Mouse (Mus musculus): ENCODE measurements at regions not wholly inside any gene's neighbourhood (a gene's known extent, or its start where the extent isn't known, plus 50 kb on each side); places are given as distances from the start of the nearest gene placed in this dataset.

DNA sequence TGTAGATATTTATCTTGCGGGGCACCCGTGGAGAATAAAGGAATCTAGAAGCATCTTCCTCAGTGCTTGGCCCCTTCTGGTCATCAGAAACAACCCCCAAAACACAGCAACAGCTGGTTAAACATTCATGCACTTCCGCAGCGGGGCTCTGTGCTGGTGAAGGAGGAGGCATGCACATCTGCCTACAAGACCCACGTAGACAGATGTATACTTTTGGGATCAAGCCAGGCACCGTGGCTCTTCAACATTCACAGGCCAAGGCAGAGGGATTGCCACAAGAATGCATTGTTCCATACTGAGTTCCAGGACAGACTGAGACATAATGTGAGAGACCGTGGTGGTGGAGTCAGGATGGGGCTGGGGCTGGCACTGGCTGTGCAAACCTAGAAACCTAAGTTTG lies 103.0 kb upstream of the Tmem260 start:
- ATAC-seq: no peak
- Histone ChIP-seq H3K4me2 (ENCODE audit: low read depth, low read length) (no peak overlapping the region), H3K4me1 (ENCODE audit: insufficient read depth) (no peaks in the 10 kb centered on the region), H3K27me3 (ENCODE audit: insufficient read depth, low read length) (no peaks in the 10 kb centered on the region), H3K36me3 (replicated peaks; ENCODE audit: insufficient read depth, low read length) (no peaks in the 10 kb centered on the region), H3K9ac (replicated peaks) (no peak overlapping the region), H3K4me3 (ENCODE audit: low read depth, low read length) (no peak overlapping the region), H3K9me3 (ENCODE audit: low read length) (no peaks in the 10 kb centered on the region), H3K27ac (ENCODE audit: low read depth) (no peak overlapping the region)
- WGBS (ENCODE audit: insufficient replicate concordance): 68% methylated on average over 7 of the region's 7 CpGs
- DNase-seq: no peak
- no peak for TF ChIP-seq EP300 (IDR thresholded peaks at IDR 0.05; ENCODE audit: low read depth)
- no peak for TF ChIP-seq CTCF (IDR thresholded peaks at IDR 0.05; ENCODE audit: low read depth)

DNA sequence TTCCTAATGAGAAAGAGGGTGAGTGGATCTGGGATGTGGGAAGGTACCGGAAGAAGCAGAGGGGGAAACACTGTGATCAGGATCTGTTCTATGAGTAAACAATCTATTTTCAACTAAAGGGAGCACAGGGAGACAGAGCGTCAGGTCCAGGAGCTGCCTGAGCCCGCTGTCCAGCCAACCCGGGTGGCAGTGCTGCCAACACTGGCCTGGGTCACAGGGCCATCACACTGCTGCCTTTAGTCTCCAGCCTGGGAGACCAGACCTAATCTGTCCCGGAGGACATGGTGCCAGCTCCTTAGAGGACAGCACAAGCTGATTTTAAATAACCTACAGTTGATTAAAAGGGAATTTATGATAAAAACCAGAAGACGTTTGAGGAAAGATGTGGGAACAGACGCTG lies 100.0 kb upstream of the Tmem260 start:
- no peak for DNase-seq
- Histone ChIP-seq H3K4me2 (ENCODE audit: low read depth, low read length) (no peak overlapping the region), H3K27ac (ENCODE audit: low read depth) (no peak overlapping the region), H3K9ac (replicated peaks) (no peak overlapping the region), H3K4me3 (ENCODE audit: low read depth, low read length) (no peak overlapping the region), H3K36me3 (replicated peaks; ENCODE audit: insufficient read depth, low read length) (no peaks in the 10 kb centered on the region), H3K4me1 (ENCODE audit: insufficient read depth) (no peaks in the 10 kb centered on the region), H3K27me3 (ENCODE audit: insufficient read depth, low read length) (no peaks in the 10 kb centered on the region), H3K9me3 (ENCODE audit: low read length) (no peaks in the 10 kb centered on the region)
- no peak for ATAC-seq
- no peak for TF ChIP-seq CTCF (IDR thresholded peaks at IDR 0.05; ENCODE audit: low read depth)
- no peak for TF ChIP-seq EP300 (IDR thresholded peaks at IDR 0.05; ENCODE audit: low read depth)
- WGBS (ENCODE audit: insufficient replicate concordance): 78% methylated on average over 7 of the region's 7 CpGs

DNA sequence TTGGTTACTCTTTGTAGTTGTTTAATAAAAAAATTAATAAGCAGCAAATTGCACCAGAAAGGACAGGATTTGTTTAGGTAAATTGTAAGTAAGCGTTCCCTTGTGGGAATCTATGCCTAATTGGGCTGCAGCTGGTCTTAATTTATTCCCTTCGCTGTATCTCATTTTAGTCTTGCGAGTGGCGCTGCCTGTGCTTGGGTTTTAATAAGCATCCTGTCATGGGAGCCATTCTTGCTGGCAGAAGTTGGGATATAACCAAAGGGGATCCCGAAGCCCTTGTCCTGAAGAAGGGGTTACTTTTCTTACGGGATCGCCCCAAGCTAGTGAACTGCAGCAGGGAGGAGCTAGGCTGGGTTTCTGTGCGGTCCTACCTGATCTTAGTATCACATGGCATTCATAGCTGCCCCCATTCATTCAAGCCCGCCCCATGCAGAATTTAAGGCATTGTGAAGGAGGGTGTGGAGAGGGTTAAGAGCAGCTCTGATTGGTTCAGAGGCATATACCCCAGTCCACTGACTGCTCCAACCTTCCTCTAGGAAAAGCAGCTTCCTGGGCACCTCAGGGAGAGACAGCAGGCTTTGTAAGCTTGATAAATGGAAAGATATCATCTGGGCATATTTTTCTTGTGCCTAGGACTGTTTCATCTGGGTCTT lies 96.4 kb upstream of the Tmem260 start:
- WGBS (ENCODE audit: insufficient replicate concordance): 79% methylated on average over 9 of the region's 9 CpGs
- Histone ChIP-seq H3K9ac (replicated peaks) (no peak overlapping the region), H3K4me1 (ENCODE audit: insufficient read depth) (no peaks in the 10 kb centered on the region), H3K27ac (ENCODE audit: low read depth) (no peak overlapping the region), H3K4me3 (ENCODE audit: low read depth, low read length) (no peak overlapping the region), H3K36me3 (replicated peaks; ENCODE audit: insufficient read depth, low read length) (no peaks in the 10 kb centered on the region), H3K4me2 (ENCODE audit: low read depth, low read length) (no peak overlapping the region), H3K27me3 (ENCODE audit: insufficient read depth, low read length) (no peaks in the 10 kb centered on the region), H3K9me3 (ENCODE audit: low read length) (no peaks in the 10 kb centered on the region)
- ATAC-seq (no peak), DNase-seq (no peak)
- TF ChIP-seq CTCF (IDR thresholded peaks at IDR 0.05; ENCODE audit: low read depth) (no peak), EP300 (IDR thresholded peaks at IDR 0.05; ENCODE audit: low read depth) (no peak)

DNA sequence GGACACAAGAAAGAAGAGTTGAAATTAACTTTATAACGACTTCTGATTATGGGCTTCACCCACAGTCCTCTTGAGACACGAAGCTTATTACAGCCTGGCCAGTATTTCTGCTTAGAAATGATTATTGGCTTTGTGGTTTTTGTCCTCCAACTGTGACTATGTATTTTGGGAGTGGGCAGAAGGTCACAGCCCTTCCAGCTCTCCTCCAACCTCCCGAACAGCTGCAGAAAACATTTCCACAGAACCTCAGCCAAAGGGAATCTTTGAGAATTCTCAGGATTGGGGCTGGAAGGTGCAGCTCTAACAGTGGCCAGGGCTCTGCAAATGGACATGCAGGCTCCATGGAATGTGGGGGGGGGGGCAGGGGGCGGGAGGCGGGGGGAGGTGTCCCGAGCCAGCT lies 94.3 kb upstream of the Tmem260 start:
- no peaks in the 10 kb centered on the region for H3K9me3 ChIP-seq (ENCODE audit: low read length)
- ATAC-seq (no peak), DNase-seq (no peak)
- WGBS (ENCODE audit: insufficient replicate concordance): 53% methylated on average over 6 of the region's 6 CpGs
- H3K9ac ChIP-seq (replicated peaks): no peak overlapping the region
- no peak overlapping the region for H3K4me3 ChIP-seq (ENCODE audit: low read depth, low read length)
- H3K4me1 ChIP-seq (ENCODE audit: insufficient read depth): no peaks in the 10 kb centered on the region
- no peaks in the 10 kb centered on the region for H3K36me3 ChIP-seq (replicated peaks; ENCODE audit: insufficient read depth, low read length)
- no peaks in the 10 kb centered on the region for H3K27me3 ChIP-seq (ENCODE audit: insufficient read depth, low read length)
- no peak for TF ChIP-seq EP300 (IDR thresholded peaks at IDR 0.05; ENCODE audit: low read depth)
- TF ChIP-seq CTCF (IDR thresholded peaks at IDR 0.05; ENCODE audit: low read depth): no peak
- no peak overlapping the region for H3K4me2 ChIP-seq (ENCODE audit: low read depth, low read length)
- H3K27ac ChIP-seq (ENCODE audit: low read depth): no peak overlapping the region

DNA sequence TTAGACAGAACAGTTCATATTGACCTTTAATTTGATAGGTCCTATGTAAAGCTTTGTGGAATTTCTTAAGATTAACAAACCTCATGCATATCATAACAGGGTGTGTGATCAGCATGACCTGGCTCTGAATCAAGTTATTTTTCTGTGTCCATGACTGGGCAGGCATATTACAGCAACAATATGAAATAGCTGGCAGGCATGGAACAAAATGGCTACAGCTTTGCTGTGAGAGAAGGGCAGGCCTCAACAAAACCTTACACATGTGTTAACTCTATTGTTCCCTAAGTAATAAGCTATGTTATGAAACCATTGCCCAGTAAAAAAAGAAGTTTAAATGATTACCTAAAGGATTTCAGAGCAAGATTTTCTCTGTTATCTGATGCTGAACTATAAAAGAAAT lies 93.1 kb upstream of the Tmem260 start:
- Histone ChIP-seq H3K4me1 (ENCODE audit: insufficient read depth) (no peaks in the 10 kb centered on the region), H3K27me3 (ENCODE audit: insufficient read depth, low read length) (no peaks in the 10 kb centered on the region), H3K4me3 (ENCODE audit: low read depth, low read length) (no peak overlapping the region), H3K9ac (replicated peaks) (no peak overlapping the region), H3K36me3 (replicated peaks; ENCODE audit: insufficient read depth, low read length) (no peaks in the 10 kb centered on the region), H3K4me2 (ENCODE audit: low read depth, low read length) (no peak overlapping the region), H3K27ac (ENCODE audit: low read depth) (no peak overlapping the region), H3K9me3 (ENCODE audit: low read length) (no peaks in the 10 kb centered on the region)
- no peak for TF ChIP-seq EP300 (IDR thresholded peaks at IDR 0.05; ENCODE audit: low read depth)
- TF ChIP-seq CTCF (IDR thresholded peaks at IDR 0.05; ENCODE audit: low read depth): no peak
- DNase-seq: no peak
- ATAC-seq: no peak

DNA sequence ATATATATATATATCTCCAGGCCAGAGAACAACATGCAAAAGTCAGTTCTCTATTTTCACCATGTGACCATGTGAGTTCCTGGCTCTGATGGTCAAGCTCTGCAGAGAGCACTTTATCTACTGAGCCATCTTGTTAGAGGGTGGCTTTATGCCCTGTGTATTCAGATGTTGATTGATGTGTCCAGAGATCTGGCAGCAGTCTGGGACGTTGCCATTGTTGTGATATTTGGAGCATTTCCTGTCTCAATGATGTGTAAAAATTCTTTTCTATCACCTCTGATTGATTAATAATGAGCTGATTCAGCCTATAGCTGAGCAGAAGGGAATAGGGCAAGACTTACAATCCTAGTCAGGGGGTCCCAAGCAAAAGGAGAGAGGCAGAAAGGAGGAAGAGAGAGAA lies 91.7 kb upstream of the Tmem260 start:
- Histone ChIP-seq H3K36me3 (replicated peaks; ENCODE audit: insufficient read depth, low read length) (no peaks in the 10 kb centered on the region), H3K4me1 (ENCODE audit: insufficient read depth) (no peaks in the 10 kb centered on the region), H3K4me3 (ENCODE audit: low read depth, low read length) (no peak overlapping the region), H3K27me3 (ENCODE audit: insufficient read depth, low read length) (no peaks in the 10 kb centered on the region), H3K9ac (replicated peaks) (no peak overlapping the region), H3K4me2 (ENCODE audit: low read depth, low read length) (no peak overlapping the region), H3K27ac (ENCODE audit: low read depth) (no peak overlapping the region), H3K9me3 (ENCODE audit: low read length) (no peaks in the 10 kb centered on the region)
- 35% methylated on average over 1 of the region's 1 CpGs for WGBS (ENCODE audit: insufficient replicate concordance)
- TF ChIP-seq EP300 (IDR thresholded peaks at IDR 0.05; ENCODE audit: low read depth) (no peak), CTCF (IDR thresholded peaks at IDR 0.05; ENCODE audit: low read depth) (no peak)
- no peak for ATAC-seq
- DNase-seq: no peak

DNA sequence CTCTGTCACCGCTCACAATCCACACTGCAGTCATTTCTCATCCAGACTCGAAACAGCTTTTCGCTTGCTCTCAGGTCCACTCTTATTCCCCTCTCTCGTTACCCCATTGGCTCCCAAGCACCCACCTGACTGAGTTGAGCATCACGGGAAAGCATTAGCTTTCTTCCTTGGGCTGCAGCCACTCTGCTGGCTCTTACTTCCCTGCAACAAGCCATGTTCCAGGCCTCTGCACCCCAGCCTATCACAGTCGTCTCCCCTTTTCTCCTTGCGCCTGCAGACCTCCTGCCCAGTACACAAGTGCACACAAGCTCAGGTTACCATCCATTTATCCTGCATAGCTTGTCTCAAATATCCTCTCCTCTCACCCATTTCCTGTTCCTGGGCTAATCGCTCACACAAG lies 88.5 kb upstream of the Tmem260 start:
- no peak overlapping the region for H3K9ac ChIP-seq (replicated peaks)
- H3K9me3 ChIP-seq (ENCODE audit: low read length): no peaks in the 10 kb centered on the region
- WGBS (ENCODE audit: insufficient replicate concordance): 70% methylated on average over 8 of the region's 8 CpGs
- no peak overlapping the region for H3K4me2 ChIP-seq (ENCODE audit: low read depth, low read length)
- no peak for ATAC-seq
- H3K36me3 ChIP-seq (replicated peaks; ENCODE audit: insufficient read depth, low read length): no peaks in the 10 kb centered on the region
- H3K27ac ChIP-seq (ENCODE audit: low read depth): no peak overlapping the region
- no peaks in the 10 kb centered on the region for H3K4me1 ChIP-seq (ENCODE audit: insufficient read depth)
- TF ChIP-seq EP300 (IDR thresholded peaks at IDR 0.05; ENCODE audit: low read depth): no peak
- DNase-seq: no peak
- H3K4me3 ChIP-seq (ENCODE audit: low read depth, low read length): no peak overlapping the region
- no peaks in the 10 kb centered on the region for H3K27me3 ChIP-seq (ENCODE audit: insufficient read depth, low read length)

Measured in liver, postnatal 0 days (tissue).